Mouse (Mus musculus): Measurements from ENCODE around the gene Olfr464.

Olfr464 gene

GRCm38 (mm10) chr11:87920966-87921365 is at the start of gene Olfr464:
Olfr464 (minus strand) TSS chr11:87920967.
- DNase-seq (ENCODE audit: extremely low read depth, insufficient read length, low spot score), result no peak

DNA sequence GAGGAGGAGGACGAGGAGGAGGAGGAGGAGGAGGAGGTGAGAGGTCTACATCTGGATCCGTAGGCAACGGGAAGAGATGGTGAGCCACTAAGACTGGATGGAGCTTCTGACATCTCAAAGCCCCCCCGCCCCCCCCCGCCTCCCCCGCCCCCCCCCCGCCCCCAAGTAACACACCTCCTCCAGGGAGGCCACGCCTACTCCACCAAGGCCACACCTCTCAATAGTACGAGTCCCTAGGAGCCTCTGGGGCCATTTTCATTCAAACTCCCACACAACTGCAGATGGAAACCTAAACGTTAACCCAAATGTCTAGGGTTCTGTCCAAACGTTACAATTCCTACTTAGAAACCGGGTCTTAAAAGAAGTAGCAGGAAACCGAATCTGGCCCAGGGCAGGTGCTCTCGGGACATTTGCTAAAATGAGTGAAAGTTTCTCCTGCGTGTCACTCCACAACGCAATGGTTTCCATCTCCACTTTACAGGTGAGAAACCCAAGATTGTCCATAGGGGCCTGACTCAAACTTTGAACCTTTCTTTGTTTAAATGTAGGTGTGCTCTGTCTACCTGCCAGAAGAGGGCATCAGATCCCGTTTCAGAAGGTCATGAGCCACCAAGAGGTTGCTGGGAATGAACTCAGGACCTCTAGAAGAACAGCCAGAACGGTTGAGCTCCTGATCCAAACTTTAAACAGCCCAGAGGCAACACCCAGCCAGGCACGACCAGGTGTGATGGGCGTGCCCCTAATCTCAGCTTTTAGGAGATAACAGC is 47.8 kb upstream of the Olfr464 start:
- DNase-seq (ENCODE audit: extremely low read depth, insufficient read length, low spot score), result no peak

- DNase-seq (ENCODE audit: extremely low read depth, insufficient read length, low spot score), result peak; percentile 51
Observed at GRCm38 (mm10) chr11:87967692-87968289, 47.0 kb upstream of the Olfr464 start.

DNA sequence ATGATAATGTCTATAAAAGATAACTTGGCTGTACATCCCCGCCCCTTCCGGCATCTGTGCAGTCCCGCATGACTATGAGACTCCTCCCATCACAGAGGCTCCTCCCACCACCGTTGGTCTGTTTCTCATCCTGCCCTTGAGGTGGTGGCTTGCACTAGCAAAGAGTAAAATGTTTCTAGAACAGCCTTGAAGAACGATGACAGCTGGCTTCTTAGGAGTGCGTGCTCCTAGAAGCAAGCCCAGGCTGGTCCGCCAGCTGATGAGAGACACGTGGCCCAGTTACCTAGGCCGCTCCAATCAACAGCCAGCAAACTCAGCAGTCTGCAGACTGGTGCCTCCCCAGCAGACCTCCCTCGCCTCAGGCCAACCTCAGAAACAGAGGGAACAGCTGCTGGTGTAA is 45.4 kb upstream of the Olfr464 start:
- DNase-seq (ENCODE audit: extremely low read depth, insufficient read length, low spot score), result no peak

- no peak for DNase-seq (ENCODE audit: extremely low read depth, insufficient read length, low spot score)
Observed at GRCm38 (mm10) chr11:87965293-87965692, 44.5 kb upstream of the Olfr464 start.

DNA sequence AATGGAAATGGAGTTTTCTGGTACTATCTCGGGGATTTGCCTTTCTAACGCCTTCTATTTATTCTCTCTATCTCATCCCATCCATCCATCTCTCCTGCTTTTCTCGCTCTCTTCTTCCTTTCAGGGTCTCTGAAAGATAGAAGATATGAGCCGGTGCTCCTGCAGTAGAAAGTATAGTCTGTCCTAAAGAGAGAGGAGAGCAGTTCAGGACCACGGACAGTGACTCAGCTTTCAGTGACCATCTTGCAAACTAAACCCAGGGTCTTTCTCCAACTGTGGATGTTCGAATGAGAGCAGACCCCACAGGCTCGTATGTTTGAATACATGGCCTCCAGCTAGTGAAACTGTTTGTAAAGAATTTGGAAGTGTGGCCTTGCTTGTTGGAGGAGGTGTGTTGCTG is 36.3 kb upstream of the Olfr464 start:
- no peak for DNase-seq (ENCODE audit: extremely low read depth, insufficient read length, low spot score)

- DNase-seq (ENCODE audit: extremely low read depth, insufficient read length, low spot score), result no peak
Observed at GRCm38 (mm10) chr11:87955144-87955543, 34.4 kb upstream of the Olfr464 start.

- no peak for DNase-seq (ENCODE audit: extremely low read depth, insufficient read length, low spot score)
Observed at GRCm38 (mm10) chr11:87949990-87950389, 29.2 kb upstream of the Olfr464 start.

DNA sequence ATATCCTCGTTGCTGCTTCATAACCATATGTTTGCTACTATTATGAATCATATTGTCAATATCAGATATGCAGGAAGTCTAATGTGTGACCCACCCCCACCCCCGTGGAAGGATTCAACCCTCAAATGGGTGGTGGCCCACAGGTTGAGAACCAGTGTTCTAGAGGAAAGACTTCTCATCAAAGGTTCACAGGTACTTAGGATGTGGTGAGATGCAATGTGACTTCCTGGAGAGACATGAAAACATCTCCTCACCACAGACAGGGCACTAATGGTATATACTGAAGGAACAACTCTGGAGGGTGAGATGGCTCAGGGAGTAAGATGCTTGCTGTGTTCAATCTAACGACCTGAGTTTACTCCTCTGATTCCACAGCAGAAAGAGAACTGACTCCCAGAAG is 14.7 kb upstream of the Olfr464 start:
- no peak for DNase-seq (ENCODE audit: extremely low read depth, insufficient read length, low spot score)

DNA sequence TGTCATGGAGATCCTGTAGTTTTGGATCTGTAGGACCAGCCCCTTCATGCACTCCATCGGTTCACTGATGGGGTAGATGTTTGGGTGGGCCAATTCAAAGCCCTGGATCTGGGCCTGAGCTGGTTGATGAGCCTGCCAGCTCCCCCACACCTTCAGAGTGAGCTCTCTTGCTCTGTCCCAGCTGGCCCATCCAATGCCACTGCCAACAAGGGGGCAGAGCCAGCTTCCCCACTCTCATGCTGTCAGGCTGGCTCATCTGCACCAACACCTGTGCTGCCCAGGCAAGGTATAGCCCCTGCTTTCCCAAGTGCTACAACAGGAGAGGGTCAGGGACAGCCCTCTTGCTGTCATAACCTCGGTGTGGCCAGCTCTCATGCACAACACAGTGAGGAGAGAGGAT is 13.0 kb upstream of the Olfr464 start:
- no peak for DNase-seq (ENCODE audit: extremely low read depth, insufficient read length, low spot score)

- no peak for DNase-seq (ENCODE audit: extremely low read depth, insufficient read length, low spot score)
Observed at GRCm38 (mm10) chr11:87930348-87930747, 9.6 kb upstream of the Olfr464 start.

GRCm38 (mm10) chr11:87920301-87920700 is 466 bp downstream of the Olfr464 start:
- no peak for DNase-seq (ENCODE audit: extremely low read depth, insufficient read length, low spot score)

DNA sequence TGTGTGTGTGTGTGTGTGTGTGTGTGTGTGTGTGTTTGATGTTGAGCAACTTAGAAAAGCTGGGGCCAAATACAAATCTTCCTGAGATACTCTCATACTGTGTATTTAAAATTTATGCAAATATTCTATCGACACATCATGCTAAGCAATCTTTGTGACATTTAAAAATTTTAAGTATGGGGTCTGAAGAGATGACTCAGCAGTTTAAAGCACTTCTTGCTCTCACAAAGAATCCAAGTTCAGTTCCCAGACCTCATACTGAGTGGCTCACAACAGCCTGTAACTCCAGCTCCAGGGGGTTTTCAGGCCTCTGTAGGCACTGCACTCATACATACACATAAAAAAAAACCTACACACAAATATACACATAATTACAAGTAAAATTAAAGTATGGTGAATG is 4.8 kb downstream of the Olfr464 start:
- no peak for DNase-seq (ENCODE audit: extremely low read depth, insufficient read length, low spot score)

- DNase-seq (ENCODE audit: extremely low read depth, insufficient read length, low spot score), result no peak
Observed at GRCm38 (mm10) chr11:87904331-87904730, 16.4 kb downstream of the Olfr464 start.

GRCm38 (mm10) chr11:87897287-87897686 is 23.5 kb downstream of the Olfr464 start, which contains the start of gene Olfr463:
Olfr463 (minus strand) TSS chr11:87897387.
- DNase-seq (ENCODE audit: extremely low read depth, insufficient read length, low spot score), result no peak

- DNase-seq (ENCODE audit: extremely low read depth, insufficient read length, low spot score), result no peak
Observed at GRCm38 (mm10) chr11:87892168-87892567, 28.6 kb downstream of the Olfr464 start, which contains the start of gene Olfr462. Olfr462 (minus strand) TSS chr11:87892268.

DNA sequence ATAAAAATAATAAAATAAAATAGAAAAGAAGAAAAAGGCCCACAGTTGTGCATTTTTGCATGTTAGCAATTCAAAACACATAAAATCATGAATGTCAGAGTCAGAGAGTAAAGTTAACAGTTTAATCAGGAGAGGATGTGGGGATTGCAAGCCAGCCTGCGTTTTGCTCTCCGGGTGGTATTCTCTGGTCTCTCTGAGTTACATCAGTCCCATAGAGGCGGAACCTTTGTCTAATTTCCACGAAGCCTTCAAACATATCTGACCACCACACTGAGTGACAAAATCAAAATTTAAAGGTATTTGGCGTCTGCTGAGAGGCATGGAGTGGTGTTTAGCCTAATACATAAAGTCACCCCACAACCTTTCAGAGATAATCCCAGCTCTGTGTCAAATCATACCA is 35.9 kb downstream of the Olfr464 start:
- DNase-seq (ENCODE audit: extremely low read depth, insufficient read length, low spot score), result no peak

- no peak for DNase-seq (ENCODE audit: extremely low read depth, insufficient read length, low spot score)
Observed at GRCm38 (mm10) chr11:87883493-87883892, 37.3 kb downstream of the Olfr464 start.

- no peak for DNase-seq (ENCODE audit: extremely low read depth, insufficient read length, low spot score)
Observed at GRCm38 (mm10) chr11:87881714-87882113, 39.1 kb downstream of the Olfr464 start.

- DNase-seq (ENCODE audit: extremely low read depth, insufficient read length, low spot score), result no peak
Observed at GRCm38 (mm10) chr11:87879826-87880225, 40.9 kb downstream of the Olfr464 start.

DNA sequence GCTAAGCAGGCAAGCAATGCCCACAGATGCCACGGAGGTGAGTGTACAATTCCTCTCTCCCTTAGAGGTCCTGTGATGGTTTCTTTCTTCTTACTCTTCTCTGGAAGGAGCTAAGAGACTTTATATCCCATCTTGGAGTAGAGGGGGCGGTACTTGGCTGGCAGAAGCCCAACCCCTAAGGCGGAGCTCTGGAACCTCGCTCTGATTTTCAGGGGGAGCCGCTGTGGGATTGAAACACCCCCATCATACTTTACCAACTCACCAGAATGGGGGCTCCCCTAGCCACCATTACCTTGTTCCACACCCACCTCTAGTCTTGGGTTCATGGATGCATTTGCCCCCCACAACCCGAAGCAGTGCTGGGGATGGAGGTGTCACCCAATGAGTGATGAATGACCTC is 45.3 kb downstream of the Olfr464 start, which contains the start of gene Epx:
Epx (minus strand) TSS at position 101 of the 400 bp plus-strand sequence.
- DNase-seq (ENCODE audit: extremely low read depth, insufficient read length, low spot score), result no peak

GRCm38 (mm10) chr11:87871766-87872165 is 49.0 kb downstream of the Olfr464 start:
- DNase-seq (ENCODE audit: extremely low read depth, insufficient read length, low spot score), result no peak
